Mouse (Mus musculus): Measurements from ENCODE around the gene Gm14137. TPM values are rescaled to one million over a fixed set of nuclear protein-coding genes. Genes with fewer than 3 reads are reported as not detected.

Gm14137 gene
- polyA plus RNA-seq, 1 experiment from 2014 or later = 0.13 TPM

DNA sequence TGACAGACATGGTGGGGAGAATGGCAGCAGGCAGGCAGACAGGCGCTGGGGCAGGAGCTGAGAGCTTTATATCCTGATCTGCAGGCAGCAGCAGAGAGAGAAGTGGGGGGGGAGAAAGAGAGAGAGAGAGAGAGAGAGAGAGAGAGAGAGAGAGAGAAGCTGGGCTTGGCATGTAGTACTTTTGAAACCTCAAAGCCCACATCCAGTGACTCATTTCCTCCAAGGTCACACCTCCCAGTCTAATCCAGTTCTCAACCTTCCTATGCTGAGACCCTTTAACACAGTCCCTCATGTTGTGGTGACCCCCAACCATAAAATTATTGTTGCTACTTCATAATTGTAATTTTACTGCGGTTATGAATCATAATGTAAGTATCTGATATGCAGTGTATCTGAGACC lies 4.0 kb upstream of the Gm14137 start:
- no peak for TF ChIP-seq EP300 (IDR thresholded peaks at IDR 0.05)
- TF ChIP-seq CTCF (IDR thresholded peaks at IDR 0.05) = no peak
- Histone ChIP-seq H3K27me3 (replicated peaks; ENCODE audit: insufficient read depth, low read length) (0 out of 2 replicates have a peak, but pooled peaks cover 5% of the 10 kb centered on the region), H3K9me3 (ENCODE audit: low read length) (no peaks in the 10 kb centered on the region), H3K27ac (ENCODE audit: low read length) (no peak overlapping the region), H3K4me1 (ENCODE audit: insufficient read depth, low read depth, low read length) (peaks cover 11% of the 10 kb centered on the region; the same call in 1 of the 2 replicates), H3K4me3 (ENCODE audit: low read depth, low read length) (no peak overlapping the region), H3K36me3 (ENCODE audit: insufficient read depth, low read length) (no peaks in the 10 kb centered on the region), H3K9ac (replicated peaks; ENCODE audit: low read depth) (no peak overlapping the region), H3K4me2 (replicated peaks; ENCODE audit: low read depth, low read length) (no peak overlapping the region)
- 87% methylated on average over 2 of the region's 2 CpGs for WGBS
- ATAC-seq (no peak), DNase-seq (ENCODE audit: low spot score) (no peak)

DNA sequence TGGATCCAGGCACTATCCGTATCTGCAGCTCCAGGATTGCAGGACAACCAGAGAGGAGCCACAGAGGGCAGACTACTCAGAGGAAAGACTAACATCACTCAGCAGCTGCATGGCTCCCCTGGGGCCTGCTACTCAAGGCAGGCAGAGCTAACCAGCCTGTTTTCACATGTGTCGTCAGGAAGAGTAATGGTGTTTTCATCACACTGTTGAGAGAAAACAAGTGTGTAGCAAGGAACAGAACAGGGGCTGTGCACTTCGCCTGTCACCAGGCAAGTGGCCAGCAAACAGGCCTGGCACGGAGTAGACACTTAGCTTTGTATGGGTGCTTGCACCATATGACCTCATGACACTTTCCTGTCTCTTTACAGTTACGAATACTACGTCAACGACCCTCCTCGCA lies 2.7 kb upstream of the Gm14137 start:
- no peak overlapping the region for H3K27ac ChIP-seq (ENCODE audit: low read length)
- 51% methylated on average over 8 of the region's 8 CpGs for WGBS
- H3K4me3 ChIP-seq (ENCODE audit: low read depth, low read length) = no peak overlapping the region
- H3K4me2 ChIP-seq (replicated peaks; ENCODE audit: low read depth, low read length) = no peak overlapping the region
- no peaks in the 10 kb centered on the region for H3K36me3 ChIP-seq (ENCODE audit: insufficient read depth, low read length)
- DNase-seq (ENCODE audit: low spot score) (peak; percentile 49), ATAC-seq (peak; percentile 6; the same call in 1 of the 2 replicates)
- H3K9me3 ChIP-seq (ENCODE audit: low read length) = no peaks in the 10 kb centered on the region
- H3K9ac ChIP-seq (replicated peaks; ENCODE audit: low read depth) = no peak overlapping the region
- TF ChIP-seq CTCF (IDR thresholded peaks at IDR 0.05) = no peak
- TF ChIP-seq EP300 (IDR thresholded peaks at IDR 0.05) = no peak
- 0 out of 2 replicates have a peak, but pooled peaks cover 5% of the 10 kb centered on the region for H3K27me3 ChIP-seq (replicated peaks; ENCODE audit: insufficient read depth, low read length)
- H3K4me1 ChIP-seq (ENCODE audit: insufficient read depth, low read depth, low read length) = peaks cover 11% of the 10 kb centered on the region; the same call in 1 of the 2 replicates

DNA sequence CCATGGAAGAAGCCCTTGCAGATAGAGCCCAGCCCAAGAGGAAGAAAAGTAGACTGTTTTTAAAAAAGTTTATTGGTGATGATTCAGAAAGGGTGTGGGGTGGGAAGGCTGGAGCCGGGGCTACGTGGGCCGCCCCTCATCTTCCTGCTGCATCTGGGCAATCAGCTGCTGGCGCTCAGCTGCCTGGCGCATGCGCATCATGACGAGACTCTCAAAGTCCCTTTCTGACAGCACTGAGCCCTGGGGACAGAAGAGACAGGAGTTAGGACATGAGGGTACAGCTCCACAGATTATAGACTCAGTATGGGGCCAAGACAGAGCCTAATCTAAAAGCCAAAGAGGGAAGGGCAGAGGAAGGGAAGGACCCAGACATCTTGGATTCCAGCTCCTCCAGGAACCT lies 1.9 kb upstream of the Gm14137 start:
- Histone ChIP-seq H3K4me2 (replicated peaks; ENCODE audit: low read depth, low read length) (no peak overlapping the region), H3K36me3 (ENCODE audit: insufficient read depth, low read length) (no peaks in the 10 kb centered on the region), H3K9ac (replicated peaks; ENCODE audit: low read depth) (no peak overlapping the region), H3K27me3 (replicated peaks; ENCODE audit: insufficient read depth, low read length) (0 out of 2 replicates have a peak, but pooled peaks cover 5% of the 10 kb centered on the region), H3K27ac (ENCODE audit: low read length) (no peak overlapping the region), H3K9me3 (ENCODE audit: low read length) (no peaks in the 10 kb centered on the region), H3K4me3 (ENCODE audit: low read depth, low read length) (no peak overlapping the region), H3K4me1 (ENCODE audit: insufficient read depth, low read depth, low read length) (peaks cover 4% of the 10 kb centered on the region; the same call in 1 of the 2 replicates)
- DNase-seq (ENCODE audit: low spot score) = no peak
- no peak for ATAC-seq
- WGBS = 89% methylated on average over 7 of the region's 7 CpGs
- no peak for TF ChIP-seq EP300 (IDR thresholded peaks at IDR 0.05)
- no peak for TF ChIP-seq CTCF (IDR thresholded peaks at IDR 0.05)

DNA sequence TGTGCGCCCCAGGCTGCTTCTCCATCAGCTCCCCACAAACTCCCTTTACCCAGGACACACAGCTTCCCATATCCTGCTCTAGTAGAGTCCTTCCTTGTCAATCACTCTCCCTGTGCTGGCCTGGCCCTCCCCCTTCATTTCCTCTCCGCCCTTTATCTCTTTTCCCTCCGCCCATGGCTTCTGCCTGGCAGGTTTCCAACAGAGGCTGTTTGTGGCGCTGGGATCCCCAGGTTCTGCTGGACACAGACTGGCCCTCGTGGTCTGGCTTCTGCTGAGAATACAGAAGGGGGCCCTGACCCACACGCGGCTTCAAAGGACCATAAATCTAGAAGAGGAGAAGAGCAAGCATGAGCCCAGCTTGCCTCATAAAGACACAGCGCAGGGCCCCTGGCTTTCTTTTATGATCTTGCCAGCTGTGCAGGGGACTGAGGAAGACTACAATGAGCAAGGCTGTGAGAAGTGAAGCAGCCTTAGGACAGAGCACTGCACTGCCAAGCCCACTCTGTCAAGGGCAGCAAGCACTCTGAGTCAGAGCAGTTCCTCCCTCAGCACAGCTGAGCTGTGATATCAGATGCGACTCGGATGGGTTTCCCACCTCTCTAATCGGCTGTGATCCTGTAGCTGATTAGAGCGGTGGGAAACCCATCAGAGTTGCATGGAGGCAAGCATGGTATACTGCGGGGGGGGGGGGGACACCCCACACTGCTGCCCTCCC lies 1.3 kb upstream of the Gm14137 start:
- peak; percentile 76 for DNase-seq (ENCODE audit: low spot score)
- peak overlapping the region; percentile 25; the same call in 1 of the 2 replicates for H3K4me2 ChIP-seq (replicated peaks; ENCODE audit: low read depth, low read length)
- no peaks in the 10 kb centered on the region for H3K36me3 ChIP-seq (ENCODE audit: insufficient read depth, low read length)
- H3K9ac ChIP-seq (replicated peaks; ENCODE audit: low read depth) = no peak overlapping the region
- H3K9me3 ChIP-seq (ENCODE audit: low read length) = no peaks in the 10 kb centered on the region
- H3K4me1 ChIP-seq (ENCODE audit: insufficient read depth, low read depth, low read length) = peaks cover under 1% of the 10 kb centered on the region; the same call in 1 of the 2 replicates
- 18% methylated on average over 13 of the region's 13 CpGs for WGBS
- H3K27me3 ChIP-seq (replicated peaks; ENCODE audit: insufficient read depth, low read length) = 0 out of 2 replicates have a peak, but pooled peaks cover 1% of the 10 kb centered on the region
- no peak overlapping the region for H3K27ac ChIP-seq (ENCODE audit: low read length)
- peak; percentile 71 for ATAC-seq
- no peak overlapping the region for H3K4me3 ChIP-seq (ENCODE audit: low read depth, low read length)
- no peak for TF ChIP-seq EP300 (IDR thresholded peaks at IDR 0.05)
- TF ChIP-seq CTCF (IDR thresholded peaks at IDR 0.05) = no peak

DNA sequence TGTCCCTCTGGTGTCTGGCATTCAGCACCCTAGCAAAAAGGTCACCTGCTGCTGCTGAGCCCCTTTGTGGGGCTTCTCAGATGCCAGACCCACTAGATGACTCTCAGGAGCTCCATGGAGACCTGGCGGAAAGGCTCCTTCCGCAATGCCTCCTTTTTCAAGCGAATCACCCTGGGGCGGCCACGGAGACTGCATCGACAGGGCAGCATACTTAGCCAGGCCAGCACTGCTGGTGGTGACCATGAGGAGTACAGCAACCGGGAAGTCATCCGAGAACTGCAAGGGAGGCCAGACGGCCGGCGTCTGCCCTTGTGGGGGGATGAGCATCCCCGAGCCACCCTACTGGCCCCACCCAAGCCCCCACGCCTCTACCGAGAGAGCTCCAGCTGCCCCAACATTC lies 557 bp downstream of the Gm14137 start:
- Histone ChIP-seq H3K9me3 (ENCODE audit: low read length) (no peaks in the 10 kb centered on the region), H3K27ac (ENCODE audit: low read length) (no peak overlapping the region), H3K4me1 (ENCODE audit: insufficient read depth, low read depth, low read length) (no peaks in the 10 kb centered on the region), H3K9ac (replicated peaks; ENCODE audit: low read depth) (no peak overlapping the region), H3K4me3 (ENCODE audit: low read depth, low read length) (no peak overlapping the region), H3K4me2 (replicated peaks; ENCODE audit: low read depth, low read length) (no peak overlapping the region), H3K36me3 (ENCODE audit: insufficient read depth, low read length) (0 out of 2 replicates have a peak, but pooled peaks cover 3% of the 10 kb centered on the region), H3K27me3 (replicated peaks; ENCODE audit: insufficient read depth, low read length) (no peaks in the 10 kb centered on the region)
- no peak for DNase-seq (ENCODE audit: low spot score)
- no peak for ATAC-seq
- no peak for TF ChIP-seq CTCF (IDR thresholded peaks at IDR 0.05)
- TF ChIP-seq EP300 (IDR thresholded peaks at IDR 0.05) = no peak
- WGBS = 66% methylated on average over 12 of the region's 14 CpGs

DNA sequence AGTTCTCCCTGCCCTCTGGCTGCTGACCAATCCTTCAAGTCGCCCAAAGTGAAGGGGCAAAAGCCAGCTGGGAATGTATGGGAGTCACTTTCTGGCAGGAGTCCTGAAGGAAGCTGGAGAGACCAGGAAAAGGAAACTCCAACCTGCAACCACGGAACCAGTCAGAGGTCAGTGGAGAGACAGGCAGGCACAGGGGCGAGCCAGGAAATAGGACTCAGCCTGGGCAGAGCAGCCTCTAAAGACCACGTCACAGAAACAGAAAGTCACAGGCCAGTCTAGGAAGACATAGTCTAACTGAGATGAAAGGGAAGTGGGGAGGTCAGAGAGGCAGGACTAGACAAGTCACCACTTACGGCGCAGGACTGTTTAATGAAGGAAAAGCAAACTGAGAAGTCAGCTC lies 1.3 kb downstream of the Gm14137 start:
- Histone ChIP-seq H3K4me2 (replicated peaks; ENCODE audit: low read depth, low read length) (no peak overlapping the region), H3K4me3 (ENCODE audit: low read depth, low read length) (no peak overlapping the region), H3K9ac (replicated peaks; ENCODE audit: low read depth) (no peak overlapping the region), H3K27me3 (replicated peaks; ENCODE audit: insufficient read depth, low read length) (no peaks in the 10 kb centered on the region), H3K9me3 (ENCODE audit: low read length) (no peaks in the 10 kb centered on the region), H3K4me1 (ENCODE audit: insufficient read depth, low read depth, low read length) (no peaks in the 10 kb centered on the region), H3K36me3 (ENCODE audit: insufficient read depth, low read length) (0 out of 2 replicates have a peak, but pooled peaks cover 4% of the 10 kb centered on the region), H3K27ac (ENCODE audit: low read length) (no peak overlapping the region)
- TF ChIP-seq EP300 (IDR thresholded peaks at IDR 0.05) (no peak), CTCF (IDR thresholded peaks at IDR 0.05) (no peak)
- 44% methylated on average over 6 of the region's 6 CpGs for WGBS
- ATAC-seq (0 out of 2 replicates have a peak, but pooled peaks have one; percentile 29), DNase-seq (ENCODE audit: low spot score) (peak; percentile 22)

Data from lung, postnatal 0 days (tissue).